Mouse (Mus musculus) lung, postnatal 25 days (tissue): Measurements from ENCODE around the gene Ppa2.
A peak's percentile ranks its signal among the peaks of the same experiment; 100 is the strongest.

Experiments
- DNase-seq: peaks from one replicate; pipeline ENCODE4 v3.0.0; 2022; ENCODE audit warnings: low spot score

Gene Ppa2

GRCm38 (mm10) chr3:133389803-133390387 lies 80.0 kb downstream of the Ppa2 start:
- DNase-seq: no peak

- DNase-seq: peak; percentile 5
Observed at GRCm38 (mm10) chr3:133394531-133394930, 84.6 kb downstream of the Ppa2 start.

GRCm38 (mm10) chr3:133403849-133404248 lies 93.9 kb downstream of the Ppa2 start:
- no peak for DNase-seq

- no peak for DNase-seq
Observed at GRCm38 (mm10) chr3:133405636-133406035, 95.7 kb downstream of the Ppa2 start.

GRCm38 (mm10) chr3:133406248-133406647 lies 96.3 kb downstream of the Ppa2 start:
- DNase-seq: no peak

GRCm38 (mm10) chr3:133411123-133411675 lies 101.3 kb downstream of the Ppa2 start:
- no peak for DNase-seq

GRCm38 (mm10) chr3:133411768-133412167 lies 101.9 kb downstream of the Ppa2 start:
- no peak for DNase-seq

GRCm38 (mm10) chr3:133414747-133415146 lies 104.8 kb downstream of the Ppa2 start:
- DNase-seq: no peak

GRCm38 (mm10) chr3:133423073-133423472 lies 113.2 kb downstream of the Ppa2 start:
- DNase-seq: no peak
